Mouse (Mus musculus): ENCODE measurements around the gene Klhdc7a. TPM values are rescaled to one million over a fixed set of nuclear protein-coding genes. Genes with fewer than 3 reads are reported as not detected.

Gene Klhdc7a
- total RNA-seq, 1 experiment, result 1.9 TPM

DNA sequence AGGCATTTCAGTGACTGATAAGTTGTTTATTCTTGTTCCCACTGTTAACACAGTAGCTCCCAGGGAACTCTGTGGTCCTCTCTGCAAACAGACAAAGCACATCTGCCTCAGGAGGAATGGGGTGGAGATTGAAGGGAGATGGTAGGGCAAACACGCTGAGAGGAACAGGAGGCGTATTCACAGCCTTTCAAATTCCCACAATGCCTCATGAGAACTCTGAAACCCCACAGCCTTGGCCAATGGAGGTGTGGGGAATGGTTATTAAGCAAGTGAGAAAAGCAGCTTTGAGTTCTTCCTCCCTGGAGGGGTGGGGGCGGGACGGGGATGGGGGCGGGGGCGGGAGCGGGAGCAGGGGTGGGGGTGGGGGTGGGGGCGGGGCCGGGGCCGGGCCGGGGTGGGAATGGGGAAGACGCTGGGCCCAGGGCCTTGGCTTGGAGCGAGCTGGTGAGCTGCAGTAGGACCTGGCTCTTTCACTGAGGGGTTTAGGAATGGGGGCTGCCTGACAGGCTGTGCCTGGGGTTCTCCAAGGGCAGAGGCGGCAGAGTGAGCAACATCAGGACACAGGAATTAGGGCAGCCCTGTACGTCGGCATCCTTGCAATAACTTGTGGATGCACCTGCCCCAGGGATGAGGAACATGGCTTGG lies 25.4 kb upstream of the Klhdc7a start:
- no peak overlapping the region for H3K27ac ChIP-seq (ENCODE audit: insufficient read depth, low read depth, low read length, poor library complexity, severe bottlenecking)
- TF ChIP-seq CHD2 (IDR thresholded peaks at IDR 0.05; ENCODE audit: low read depth, low read length), result no peak
- TF ChIP-seq ZC3H11A (IDR thresholded peaks at IDR 0.05; ENCODE audit: borderline replicate concordance, low read depth, low read length), result no peak
- no peak for TF ChIP-seq MAFK (IDR thresholded peaks at IDR 0.05; ENCODE audit: insufficient read depth, low read depth, low read length)
- no peak for TF ChIP-seq ZNF384 (IDR thresholded peaks at IDR 0.05; ENCODE audit: low read depth, low read length)
- TF ChIP-seq HCFC1 (IDR thresholded peaks at IDR 0.05; ENCODE audit: borderline replicate concordance, insufficient read depth, low read length), result no peak
- DNase-seq (ENCODE audit: low read depth, low spot score), result peak; percentile 22
- H3K4me1 ChIP-seq (ENCODE audit: control insufficient read depth in 2 of 2, insufficient read depth in 2 of 2, low read length in 2 of 2, poor library complexity in 1 of 2), result peaks cover 4 to 8% of the 10 kb centered on the region in 2 experiments; a peak in 3 of 4 replicates
- H3K36me3 ChIP-seq (ENCODE audit: control insufficient read depth, insufficient read depth, low read length, poor library complexity, severe bottlenecking), result no peaks in the 10 kb centered on the region
- no peaks in the 10 kb centered on the region for H3K9me3 ChIP-seq (ENCODE audit: control insufficient read depth, insufficient read depth, low read depth, low read length)
- in situ Hi-C loops (cut with MboI; ENCODE audit: low sequenced_read_pairs in 2 of 2, unreplicated experiment in 2 of 2), result no loop called here
- H3K4me3 ChIP-seq (ENCODE audit: insufficient read depth in 1 of 2, low read depth in 1 of 2, low read length in 2 of 2, poor library complexity in 1 of 2, severe bottlenecking in 1 of 2), result no peak overlapping the region
- H3K9ac ChIP-seq (ENCODE audit: insufficient read depth, low read depth, low read length, poor library complexity, severe bottlenecking), result no peak overlapping the region

DNA sequence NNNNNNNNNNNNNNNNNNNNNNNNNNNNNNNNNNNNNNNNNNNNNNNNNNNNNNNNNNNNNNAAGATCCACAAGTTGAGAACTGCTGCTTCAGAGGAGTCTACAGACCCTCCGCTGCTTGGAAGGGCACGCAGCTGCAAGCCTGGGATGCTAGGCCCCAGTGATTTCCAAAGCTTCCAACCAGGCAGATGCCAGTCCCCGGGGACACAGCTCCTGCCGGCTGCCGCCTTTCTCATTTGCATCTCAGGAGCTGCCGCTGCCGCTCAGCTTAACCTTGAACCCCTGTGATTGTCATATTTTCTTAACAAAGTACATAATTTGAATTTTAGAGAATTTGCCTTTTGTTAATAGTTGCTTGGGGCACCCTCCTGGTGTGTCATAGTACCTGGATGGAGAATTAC lies 19.1 kb upstream of the Klhdc7a start:
- Histone ChIP-seq H3K4me3 (ENCODE audit: insufficient read depth in 1 of 2, low read depth in 1 of 2, low read length in 2 of 2, poor library complexity in 1 of 2, severe bottlenecking in 1 of 2) (no peak overlapping the region), H3K9ac (ENCODE audit: insufficient read depth, low read depth, low read length, poor library complexity, severe bottlenecking) (no peak overlapping the region), H3K27ac (ENCODE audit: insufficient read depth, low read depth, low read length, poor library complexity, severe bottlenecking) (no peak overlapping the region), H3K4me1 (ENCODE audit: control insufficient read depth in 2 of 2, insufficient read depth in 2 of 2, low read length in 2 of 2, poor library complexity in 1 of 2) (peaks cover 0 to 8% of the 10 kb centered on the region in 2 experiments; a peak in 1 of 4 replicates), H3K9me3 (ENCODE audit: control insufficient read depth, insufficient read depth, low read depth, low read length) (no peaks in the 10 kb centered on the region), H3K36me3 (ENCODE audit: control insufficient read depth, insufficient read depth, low read length, poor library complexity, severe bottlenecking) (no peaks in the 10 kb centered on the region)
- DNase-seq (ENCODE audit: low read depth, low spot score), result no peak
- in situ Hi-C loops (cut with MboI; ENCODE audit: low sequenced_read_pairs in 2 of 2, unreplicated experiment in 2 of 2), result no loop called here
- no peak for TF ChIP-seq ZNF384 (IDR thresholded peaks at IDR 0.05; ENCODE audit: low read depth, low read length)
- TF ChIP-seq CHD2 (IDR thresholded peaks at IDR 0.05; ENCODE audit: low read depth, low read length), result no peak
- TF ChIP-seq HCFC1 (IDR thresholded peaks at IDR 0.05; ENCODE audit: borderline replicate concordance, insufficient read depth, low read length), result no peak
- no peak for TF ChIP-seq MAFK (IDR thresholded peaks at IDR 0.05; ENCODE audit: insufficient read depth, low read depth, low read length)
- no peak for TF ChIP-seq ZC3H11A (IDR thresholded peaks at IDR 0.05; ENCODE audit: borderline replicate concordance, low read depth, low read length)

DNA sequence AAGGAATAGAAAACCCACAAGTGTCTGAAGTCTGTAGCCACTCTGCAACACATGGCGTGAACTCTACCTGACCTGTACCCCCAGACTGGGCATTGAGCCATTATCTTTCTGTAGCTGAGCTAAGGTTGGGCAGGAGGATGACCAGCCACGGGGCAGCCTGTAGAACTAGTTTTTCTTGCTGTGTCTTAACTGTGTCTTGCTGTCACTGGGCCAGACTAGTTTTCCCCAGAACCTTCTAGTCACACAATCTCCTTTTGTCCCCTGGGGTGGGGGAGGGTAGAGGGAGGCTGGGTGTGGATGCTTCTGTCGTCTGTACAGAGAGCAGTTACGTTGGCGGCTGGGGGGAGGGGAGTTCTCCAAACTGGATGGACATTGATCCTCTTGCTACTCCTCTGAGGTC lies 10.9 kb upstream of the Klhdc7a start:
- DNase-seq (ENCODE audit: low read depth, low spot score), result peak; percentile 70
- Histone ChIP-seq H3K36me3 (ENCODE audit: control insufficient read depth, insufficient read depth, low read length, poor library complexity, severe bottlenecking) (no peaks in the 10 kb centered on the region), H3K9ac (ENCODE audit: insufficient read depth, low read depth, low read length, poor library complexity, severe bottlenecking) (no peak overlapping the region), H3K4me3 (ENCODE audit: insufficient read depth in 1 of 2, low read depth in 1 of 2, low read length in 2 of 2, poor library complexity in 1 of 2, severe bottlenecking in 1 of 2) (no peak overlapping the region), H3K9me3 (ENCODE audit: control insufficient read depth, insufficient read depth, low read depth, low read length) (no peaks in the 10 kb centered on the region), H3K27ac (ENCODE audit: insufficient read depth, low read depth, low read length, poor library complexity, severe bottlenecking) (no peak overlapping the region), H3K4me1 (ENCODE audit: control insufficient read depth in 2 of 2, insufficient read depth in 2 of 2, low read length in 2 of 2, poor library complexity in 1 of 2) (peaks cover 4 to 24% of the 10 kb centered on the region in 2 experiments; a peak in 2 of 4 replicates)
- in situ Hi-C loops (cut with MboI; ENCODE audit: low sequenced_read_pairs in 2 of 2, unreplicated experiment in 2 of 2), result no loop called here
- TF ChIP-seq ZNF384 (IDR thresholded peaks at IDR 0.05; ENCODE audit: low read depth, low read length) (no peak), CHD2 (IDR thresholded peaks at IDR 0.05; ENCODE audit: low read depth, low read length) (no peak), MAFK (IDR thresholded peaks at IDR 0.05; ENCODE audit: insufficient read depth, low read depth, low read length) (no peak), ZC3H11A (IDR thresholded peaks at IDR 0.05; ENCODE audit: borderline replicate concordance, low read depth, low read length) (no peak), HCFC1 (IDR thresholded peaks at IDR 0.05; ENCODE audit: borderline replicate concordance, insufficient read depth, low read length) (no peak)

DNA sequence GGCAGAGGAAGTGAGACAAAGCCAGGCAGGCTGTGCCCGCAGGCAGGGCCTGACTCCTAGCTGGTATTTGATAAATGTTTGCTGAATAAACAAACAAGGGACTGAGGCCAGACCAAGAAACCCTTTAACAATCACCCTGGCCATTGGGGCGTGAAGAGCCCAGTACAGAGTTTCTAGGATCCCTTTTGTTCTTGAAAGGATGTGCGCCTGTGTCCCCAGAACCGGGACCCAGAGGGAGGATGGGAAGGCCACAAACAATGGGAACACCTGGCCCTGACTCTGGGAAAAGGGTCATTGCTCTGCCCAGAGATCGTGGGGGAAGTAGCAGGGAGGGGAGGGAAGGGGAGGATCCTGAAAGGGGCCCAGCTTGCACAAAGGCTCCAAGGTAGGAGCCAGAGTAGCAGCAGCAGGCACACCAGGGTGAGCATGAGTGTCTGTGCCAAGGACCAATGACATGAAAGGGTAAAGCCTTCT lies 9.5 kb upstream of the Klhdc7a start:
- Histone ChIP-seq H3K9ac (ENCODE audit: insufficient read depth, low read depth, low read length, poor library complexity, severe bottlenecking) (no peak overlapping the region), H3K36me3 (ENCODE audit: control insufficient read depth, insufficient read depth, low read length, poor library complexity, severe bottlenecking) (no peaks in the 10 kb centered on the region), H3K27ac (ENCODE audit: insufficient read depth, low read depth, low read length, poor library complexity, severe bottlenecking) (no peak overlapping the region), H3K9me3 (ENCODE audit: control insufficient read depth, insufficient read depth, low read depth, low read length) (no peaks in the 10 kb centered on the region), H3K4me3 (ENCODE audit: insufficient read depth in 1 of 2, low read depth in 1 of 2, low read length in 2 of 2, poor library complexity in 1 of 2, severe bottlenecking in 1 of 2) (no peak overlapping the region), H3K4me1 (ENCODE audit: control insufficient read depth in 2 of 2, insufficient read depth in 2 of 2, low read length in 2 of 2, poor library complexity in 1 of 2) (peaks cover 4 to 23% of the 10 kb centered on the region in 2 experiments; a peak in 2 of 4 replicates)
- in situ Hi-C loops (cut with MboI; ENCODE audit: low sequenced_read_pairs in 2 of 2, unreplicated experiment in 2 of 2), result no loop called here
- TF ChIP-seq MAFK (IDR thresholded peaks at IDR 0.05; ENCODE audit: insufficient read depth, low read depth, low read length), result no peak
- TF ChIP-seq ZNF384 (IDR thresholded peaks at IDR 0.05; ENCODE audit: low read depth, low read length), result no peak
- no peak for TF ChIP-seq HCFC1 (IDR thresholded peaks at IDR 0.05; ENCODE audit: borderline replicate concordance, insufficient read depth, low read length)
- no peak for TF ChIP-seq ZC3H11A (IDR thresholded peaks at IDR 0.05; ENCODE audit: borderline replicate concordance, low read depth, low read length)
- no peak for TF ChIP-seq CHD2 (IDR thresholded peaks at IDR 0.05; ENCODE audit: low read depth, low read length)
- DNase-seq (ENCODE audit: low read depth, low spot score), result no peak

Data from ES-E14 (cell line).